Mouse (Mus musculus) C2C12 (cell line): ENCODE measurements around the gene Dok4.

Experiments
- CEBPB ChIP-seq: IDR thresholded peaks from one replicate; pipeline ENCODE4 v1.6.1; 2011; ENCODE audit warnings: low read depth, mild to moderate bottlenecking, control low read depth, moderate library complexity
- CTCF ChIP-seq: IDR thresholded peaks from one replicate; pipeline ENCODE4 v1.5.1; 2011; ENCODE audit not compliant: control insufficient read depth, insufficient read depth, insufficient read length
- FOSL1 ChIP-seq: IDR thresholded peaks from one replicate; pipeline ENCODE4 v1.8.0; 2011; ENCODE audit warnings: mild to moderate bottlenecking, low read length; ENCODE audit not compliant: poor library complexity, insufficient read depth, severe bottlenecking
- MAX ChIP-seq: IDR thresholded peaks from one replicate; pipeline ENCODE4 v1.6.1; 2011; ENCODE audit warnings: mild to moderate bottlenecking, control low read depth
- MYOD1 ChIP-seq: IDR thresholded peaks from one replicate; pipeline ENCODE4 v1.6.1; 2011; ENCODE audit warnings: low read depth; ENCODE audit not compliant: control insufficient read depth, insufficient read length
- MYOG ChIP-seq: IDR thresholded peaks from one replicate; pipeline ENCODE4 v1.6.1; 2011; ENCODE audit not compliant: control insufficient read depth, insufficient read length; ENCODE audit errors: extremely low read depth
- USF1 ChIP-seq: IDR thresholded peaks from one replicate; pipeline ENCODE4 v1.6.1; 2011; ENCODE audit warnings: low read depth, mild to moderate bottlenecking, control low read depth, moderate library complexity

- peak; percentile 61 for TF ChIP-seq CTCF
- TF ChIP-seq MAX, result no peak
- no peak for TF ChIP-seq MYOD1
- no peak for TF ChIP-seq USF1
- no peak for TF ChIP-seq CEBPB
- TF ChIP-seq MYOG, result no peak
- no peak for TF ChIP-seq FOSL1
Observed at GRCm38 (mm10) chr8:94908847-94909246, 32.7 kb upstream of the Dok4 start.
